Mouse (Mus musculus): ENCODE results near the gene Slc6a16. TPM values are rescaled to one million over a fixed set of nuclear protein-coding genes. Genes with fewer than 3 reads are reported as not detected.

Slc6a16 gene
- total RNA-seq (2021): not detected
- 0.15 TPM in 1 of 2 replicates, not detected in the other for polyA plus RNA-seq (2012; rRNA removed)
- long read RNA-seq: 0 reads

DNA sequence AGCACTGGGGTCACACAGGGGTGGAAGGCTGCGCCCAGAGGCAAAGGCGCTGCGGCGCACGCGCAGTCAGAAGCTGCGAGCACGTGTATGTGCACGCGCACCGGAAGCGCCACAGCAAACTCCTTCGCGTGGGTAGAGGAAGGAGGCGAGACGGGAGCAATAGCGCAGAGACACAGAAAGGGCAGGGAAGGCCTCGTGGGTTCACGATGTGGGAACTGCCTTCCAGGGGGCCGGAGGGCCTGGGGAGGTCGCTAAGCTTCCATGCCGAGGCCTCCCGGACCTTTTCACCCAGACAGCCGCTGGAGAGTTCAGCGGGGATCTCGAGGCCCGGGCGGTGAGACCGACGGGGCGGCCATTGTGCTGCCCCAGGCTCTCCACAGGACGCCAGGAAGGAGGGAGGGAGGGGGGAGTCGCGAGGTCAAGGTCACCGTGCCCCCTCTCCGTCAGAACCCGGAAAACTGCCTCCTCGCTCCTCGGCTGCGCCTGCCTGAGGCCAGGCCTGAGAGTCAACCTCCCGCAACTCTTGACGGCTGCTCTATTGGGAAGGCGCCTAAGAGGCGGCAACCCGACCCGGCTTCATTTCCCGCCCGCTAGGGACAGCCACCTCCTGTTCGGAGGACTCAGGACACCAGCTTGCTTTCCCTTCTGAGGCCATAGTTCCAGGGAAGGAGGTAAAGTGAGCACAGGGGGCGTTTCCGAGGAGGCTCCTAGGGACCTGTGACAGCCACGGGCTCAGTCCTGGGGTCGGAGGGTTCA, at the start of gene Slc6a16:
TSS of gene Slc6a16 (plus strand) at position 453 of the 756 bp plus-strand sequence.
- no peaks in the 10 kb centered on the region for H3K36me3 ChIP-seq (ENCODE audit: control insufficient read depth, insufficient read depth, low read length)
- H3K9ac ChIP-seq (ENCODE audit: low read depth, low read length): 0 out of 2 replicates have a peak within 1 kb of the TSS, but pooled peaks have one; percentile 15
- 0 out of 2 replicates have a peak within 1 kb of the TSS, but pooled peaks have one; percentile 13 for H3K4me3 ChIP-seq
- H3K4me1 ChIP-seq (ENCODE audit: control insufficient read depth, insufficient read depth, low read length): no peaks in the 10 kb centered on the region
- TF ChIP-seq POLR2A (IDR thresholded peaks at IDR 0.05; ENCODE audit: insufficient read depth, low read depth, low read length) (peak; percentile 23; the same call in 1 of the 2 replicates), CTCF (IDR thresholded peaks at IDR 0.05) (no peak)
- no peaks in the 10 kb centered on the region for H3K27me3 ChIP-seq (ENCODE audit: control insufficient read depth, insufficient read depth, low read length)
- H3K79me2 ChIP-seq (replicated peaks; ENCODE audit: control insufficient read depth, insufficient read depth, low read length): no peaks in the 10 kb centered on the region
- 28% methylated on average over 53 of the region's 53 CpGs for WGBS
- intact Hi-C loops (cut with DNase I): no loop called here
- peak; percentile 28 to 37 for DNase-seq
- no peak within 1 kb of the TSS for H3K27ac ChIP-seq

DNA sequence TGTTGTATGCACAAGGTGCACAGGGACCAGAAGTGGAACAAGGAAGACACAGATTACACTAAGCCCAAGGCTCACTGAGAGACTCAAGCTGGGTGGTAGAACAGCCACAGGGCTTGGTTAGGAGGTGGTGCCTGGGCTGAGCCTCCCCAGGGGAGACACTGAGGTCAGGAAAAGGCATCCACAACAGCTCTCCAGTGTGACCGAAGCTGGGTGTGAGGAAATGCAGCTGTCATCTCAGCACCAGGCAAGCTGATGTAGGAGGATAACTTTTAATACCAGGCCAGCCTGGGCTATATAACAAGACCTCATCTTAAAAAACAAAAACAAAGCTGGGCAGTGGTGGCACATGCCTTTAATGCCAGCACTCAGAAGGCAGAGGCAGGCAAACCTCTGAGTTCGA, 49.7 kb upstream of the Slc6a16 start:
- intact Hi-C loops (cut with DNase I): no loop called here
- no peak overlapping the region for H3K27ac ChIP-seq
- 60% methylated on average over 2 of the region's 2 CpGs for WGBS
- no peak overlapping the region for H3K4me3 ChIP-seq
- H3K27me3 ChIP-seq (ENCODE audit: control insufficient read depth, insufficient read depth, low read length): peaks cover 5% of the 10 kb centered on the region; the same call in 1 of the 2 replicates
- no peak for DNase-seq
- no peak for TF ChIP-seq CTCF (IDR thresholded peaks at IDR 0.05)
- TF ChIP-seq EP300 (IDR thresholded peaks at IDR 0.05; ENCODE audit: insufficient read depth, low read depth, low read length): no peak
- no peaks in the 10 kb centered on the region; the same call in 1 of the 2 replicates for H3K4me1 ChIP-seq (ENCODE audit: control insufficient read depth, insufficient read depth, low read length)
- H3K36me3 ChIP-seq (ENCODE audit: control insufficient read depth, insufficient read depth, low read length): no peaks in the 10 kb centered on the region
- no peaks in the 10 kb centered on the region for H3K79me2 ChIP-seq (replicated peaks; ENCODE audit: control insufficient read depth, insufficient read depth, low read length)
- no peak overlapping the region for H3K9ac ChIP-seq (ENCODE audit: low read depth, low read length)

DNA sequence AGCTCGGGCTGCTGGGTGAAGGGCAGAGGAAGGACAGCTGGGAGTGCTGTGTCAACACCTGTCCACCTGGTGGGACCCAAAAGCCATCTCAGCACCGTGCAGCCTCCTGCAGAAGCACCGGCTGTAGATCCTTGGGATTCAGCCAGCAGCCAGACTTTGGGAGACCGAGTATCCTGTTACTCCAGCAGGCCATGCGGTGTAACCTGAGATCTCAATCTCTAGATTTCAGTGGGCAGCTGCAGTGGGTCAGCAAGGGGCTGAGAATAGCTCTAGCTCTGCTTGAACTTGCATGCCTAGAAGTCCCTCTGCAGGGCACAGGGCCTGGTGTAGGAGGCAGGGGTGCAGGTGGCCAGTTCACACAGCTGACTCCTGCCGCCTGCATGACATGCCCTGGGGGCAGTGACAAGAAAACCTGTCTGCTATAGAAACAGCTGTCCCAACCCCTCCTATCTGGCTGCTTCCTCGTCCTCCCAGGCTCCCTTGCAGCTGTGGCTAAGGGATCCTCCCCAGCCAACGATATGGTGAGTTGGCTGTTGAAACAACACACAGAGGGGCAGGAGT, 49.0 kb upstream of the Slc6a16 start:
- H3K36me3 ChIP-seq (ENCODE audit: control insufficient read depth, insufficient read depth, low read length): no peaks in the 10 kb centered on the region
- TF ChIP-seq EP300 (IDR thresholded peaks at IDR 0.05; ENCODE audit: insufficient read depth, low read depth, low read length) (no peak), POLR2A (IDR thresholded peaks at IDR 0.05; ENCODE audit: insufficient read depth, low read depth, low read length) (no peak), CTCF (IDR thresholded peaks at IDR 0.05) (no peak)
- WGBS: 23% methylated on average over 8 of the region's 8 CpGs
- no peak overlapping the region for H3K9ac ChIP-seq (ENCODE audit: low read depth, low read length)
- H3K27me3 ChIP-seq (ENCODE audit: control insufficient read depth, insufficient read depth, low read length): peaks cover 5% of the 10 kb centered on the region; the same call in 1 of the 2 replicates
- no peak overlapping the region for H3K4me3 ChIP-seq
- H3K79me2 ChIP-seq (replicated peaks; ENCODE audit: control insufficient read depth, insufficient read depth, low read length): no peaks in the 10 kb centered on the region
- no peak overlapping the region for H3K27ac ChIP-seq
- no peaks in the 10 kb centered on the region; the same call in 1 of the 2 replicates for H3K4me1 ChIP-seq (ENCODE audit: control insufficient read depth, insufficient read depth, low read length)
- DNase-seq: no peak
- intact Hi-C loops (cut with DNase I): no loop called here

- no peak overlapping the region for H3K4me3 ChIP-seq
- H3K9ac ChIP-seq (ENCODE audit: low read depth, low read length): no peak overlapping the region
- DNase-seq: no peak
- no peaks in the 10 kb centered on the region for H3K36me3 ChIP-seq (ENCODE audit: control insufficient read depth, insufficient read depth, low read length)
- H3K4me1 ChIP-seq (ENCODE audit: control insufficient read depth, insufficient read depth, low read length): no peaks in the 10 kb centered on the region; the same call in 1 of the 2 replicates
- TF ChIP-seq POLR2A (IDR thresholded peaks at IDR 0.05; ENCODE audit: insufficient read depth, low read depth, low read length) (no peak), EP300 (IDR thresholded peaks at IDR 0.05; ENCODE audit: insufficient read depth, low read depth, low read length) (no peak), CTCF (IDR thresholded peaks at IDR 0.05) (no peak)
- H3K27me3 ChIP-seq (ENCODE audit: control insufficient read depth, insufficient read depth, low read length): 0 out of 2 replicates have a peak, but pooled peaks cover 3% of the 10 kb centered on the region
- H3K79me2 ChIP-seq (replicated peaks; ENCODE audit: control insufficient read depth, insufficient read depth, low read length): no peaks in the 10 kb centered on the region
- intact Hi-C loops (cut with DNase I): no loop called here
- WGBS: 80% methylated on average over 7 of the region's 7 CpGs
- no peak overlapping the region for H3K27ac ChIP-seq
Measured at GRCm38 (mm10) chr7:45192585-45193310, 48.1 kb upstream of the Slc6a16 start.

- WGBS: 66% methylated on average over 5 of the region's 5 CpGs
- DNase-seq: no peak
- intact Hi-C loops (cut with DNase I): no loop called here
- no peaks in the 10 kb centered on the region; the same call in 1 of the 2 replicates for H3K4me1 ChIP-seq (ENCODE audit: control insufficient read depth, insufficient read depth, low read length)
- TF ChIP-seq EP300 (IDR thresholded peaks at IDR 0.05; ENCODE audit: insufficient read depth, low read depth, low read length) (no peak), CTCF (IDR thresholded peaks at IDR 0.05) (no peak), POLR2A (IDR thresholded peaks at IDR 0.05; ENCODE audit: insufficient read depth, low read depth, low read length) (no peak)
- 0 out of 2 replicates have a peak, but pooled peaks cover 3% of the 10 kb centered on the region for H3K27me3 ChIP-seq (ENCODE audit: control insufficient read depth, insufficient read depth, low read length)
- H3K36me3 ChIP-seq (ENCODE audit: control insufficient read depth, insufficient read depth, low read length): no peaks in the 10 kb centered on the region
- no peaks in the 10 kb centered on the region for H3K79me2 ChIP-seq (replicated peaks; ENCODE audit: control insufficient read depth, insufficient read depth, low read length)
- no peak overlapping the region for H3K9ac ChIP-seq (ENCODE audit: low read depth, low read length)
- no peak overlapping the region for H3K27ac ChIP-seq
- no peak overlapping the region for H3K4me3 ChIP-seq
Measured at GRCm38 (mm10) chr7:45193406-45193805, 47.5 kb upstream of the Slc6a16 start.
